Mouse (Mus musculus) cerebellum, adult 8-10 months (tissue): Measurements from ENCODE around the gene Theg.

Experiments used
- DNase-seq: peaks from one replicate; pipeline ENCODE4 v3.0.0; 2022

The Theg gene

GRCm38 (mm10) chr10:79587061-79587751 lies at the start of gene Theg:
Theg (minus strand) TSS chr10:79587331.
- no peak for DNase-seq

GRCm38 (mm10) chr10:79636287-79636686 lies 49.2 kb upstream of the Theg start:
- DNase-seq = no peak

GRCm38 (mm10) chr10:79633006-79633777 lies 46.1 kb upstream of the Theg start:
- DNase-seq = no peak

- DNase-seq = no peak
Observed at GRCm38 (mm10) chr10:79631432-79631831, 44.3 kb upstream of the Theg start.

GRCm38 (mm10) chr10:79628377-79628776 lies 41.2 kb upstream of the Theg start:
- no peak for DNase-seq

- no peak for DNase-seq
Observed at GRCm38 (mm10) chr10:79626156-79626555, 39.0 kb upstream of the Theg start.

- no peak for DNase-seq
Observed at GRCm38 (mm10) chr10:79625398-79625797, 38.3 kb upstream of the Theg start.

- no peak for DNase-seq
Observed at GRCm38 (mm10) chr10:79623950-79624349, 36.8 kb upstream of the Theg start.

- DNase-seq = no peak
Observed at GRCm38 (mm10) chr10:79616376-79616775, 29.2 kb upstream of the Theg start.

- no peak for DNase-seq
Observed at GRCm38 (mm10) chr10:79615860-79616259, 28.7 kb upstream of the Theg start.

- DNase-seq = no peak
Observed at GRCm38 (mm10) chr10:79614305-79614643, 27.1 kb upstream of the Theg start.

- DNase-seq = peak; percentile 66
Observed at GRCm38 (mm10) chr10:79613578-79614304, 26.6 kb upstream of the Theg start, which contains the start of gene C2cd4c. C2cd4c (minus strand) TSS chr10:79614025.

GRCm38 (mm10) chr10:79612192-79613135 lies 25.3 kb upstream of the Theg start:
- DNase-seq = no peak

- DNase-seq = no peak
Observed at GRCm38 (mm10) chr10:79611296-79611695, 24.2 kb upstream of the Theg start.

- no peak for DNase-seq
Observed at GRCm38 (mm10) chr10:79609276-79609675, 22.1 kb upstream of the Theg start.

GRCm38 (mm10) chr10:79607892-79608291 lies 20.8 kb upstream of the Theg start:
- no peak for DNase-seq

- no peak for DNase-seq
Observed at GRCm38 (mm10) chr10:79606537-79606936, 19.4 kb upstream of the Theg start.

- no peak for DNase-seq
Observed at GRCm38 (mm10) chr10:79597936-79598230, 10.8 kb upstream of the Theg start.

GRCm38 (mm10) chr10:79597051-79597935 lies 10.2 kb upstream of the Theg start:
- DNase-seq = no peak

GRCm38 (mm10) chr10:79595590-79595929 lies 8.4 kb upstream of the Theg start:
- DNase-seq = no peak

- DNase-seq = peak; percentile 70
Observed at GRCm38 (mm10) chr10:79594872-79595589, 7.9 kb upstream of the Theg start.
